Mouse (Mus musculus) heart, postnatal 0 days (tissue): ENCODE measurements around the gene Map4. TPM values are rescaled to one million over a fixed set of nuclear protein-coding genes. Genes with fewer than 3 reads are reported as not detected.

ENCODE experiments used
- ATAC-seq: fragments of 200-750 bp; cut with Nextera tagmentation; 2 replicates; pipeline ENCODE4 v1.8.0; 2017; ENCODE audit warnings: low read depth, moderate number of reproducible peaks, moderate library complexity; ENCODE audit not compliant: insufficient read depth
- DNase-seq: peaks from one replicate; pipeline ENCODE4 v3.0.0-alpha.2; 2016; ENCODE audit warnings: low spot score
- H3K27ac ChIP-seq: fragments of 300-500 bp; sonication (generic); 2 replicates; pipeline ENCODE4 v1.5.1; 2014; ENCODE audit warnings: low read depth, mild to moderate bottlenecking
- H3K27me3 ChIP-seq: fragments of 300-500 bp; sonication (generic); 2 replicates; pipeline ENCODE4 v1.6.1; 2014; ENCODE audit warnings: low read length, mixed read lengths; ENCODE audit not compliant: control insufficient read depth, insufficient read depth
- H3K36me3 ChIP-seq: fragments of 300-500 bp; sonication (generic); replicated peaks from 2 replicates; pipeline ENCODE4 v1.6.1; 2014; ENCODE audit warnings: low read length, mixed read lengths; ENCODE audit not compliant: control insufficient read depth, insufficient read depth
- H3K4me1 ChIP-seq: fragments of 300-500 bp; sonication (generic); 2 replicates; pipeline ENCODE4 v1.6.1; 2014; ENCODE audit warnings: antibody characterized with exemption; ENCODE audit not compliant: control insufficient read depth, insufficient read depth
- H3K4me2 ChIP-seq: fragments of 300-500 bp; sonication (generic); 2 replicates; pipeline ENCODE4 v1.6.1; 2014; ENCODE audit warnings: low read depth, mild to moderate bottlenecking, low read length, moderate library complexity
- H3K4me3 ChIP-seq: fragments of 300-500 bp; sonication (generic); 2 replicates; pipeline ENCODE4 v1.5.1; 2014; ENCODE audit warnings: low read depth, low read length
- H3K9ac ChIP-seq: fragments of 300-500 bp; sonication (generic); replicated peaks from 2 replicates; pipeline ENCODE4 v1.6.1; 2014; ENCODE audit warnings: low read depth, low read length, mixed read lengths
- H3K9me3 ChIP-seq: fragments of 300-500 bp; sonication (generic); replicated peaks from 2 replicates; pipeline ENCODE4 v1.6.1; 2016; ENCODE audit warnings: low read length; ENCODE audit not compliant: control insufficient read depth
- CTCF ChIP-seq: IDR thresholded peaks from 2 replicates; pipeline ENCODE4 v1.5.1; 2016; ENCODE audit warnings: antibody characterized with exemption, control low read depth, low read depth
- EP300 ChIP-seq: IDR thresholded peaks from 2 replicates; pipeline ENCODE4 v1.6.1; 2016; ENCODE audit warnings: antibody characterized with exemption, low read depth
- WGBS: fragments of 180-500 bp; shearing (Covaris S2); extraction: QIAGEN DNeasy Blood & Tissue Kit; methylation state at CpG from one replicate; pipeline ENCODE4 v1.1.7; 2014; 5-methylcytosine and 5-hydroxymethylcytosine counted together
- polyA plus RNA-seq: library from polyadenylated mRNA; unstranded; fragments of >200 nt; fragmentation: Nextera tagmentation; extraction: Ambion mirVana; gene quantifications from 2 replicates; pipeline ENCODE4 v1.2.1, GENCODE M21; 2015
- total RNA-seq: library from RNA; depleted of rRNA; stranded (reverse); fragments of >200 nt; gene quantifications from 2 replicates; pipeline ENCODE4 v1.2.3, GENCODE M21; 2014; ENCODE audit warnings: low replicate concordance

Gene Map4
- total and polyA plus RNA-seq, 2 experiments from 2014 or later: 54.2 to 145 TPM

DNA sequence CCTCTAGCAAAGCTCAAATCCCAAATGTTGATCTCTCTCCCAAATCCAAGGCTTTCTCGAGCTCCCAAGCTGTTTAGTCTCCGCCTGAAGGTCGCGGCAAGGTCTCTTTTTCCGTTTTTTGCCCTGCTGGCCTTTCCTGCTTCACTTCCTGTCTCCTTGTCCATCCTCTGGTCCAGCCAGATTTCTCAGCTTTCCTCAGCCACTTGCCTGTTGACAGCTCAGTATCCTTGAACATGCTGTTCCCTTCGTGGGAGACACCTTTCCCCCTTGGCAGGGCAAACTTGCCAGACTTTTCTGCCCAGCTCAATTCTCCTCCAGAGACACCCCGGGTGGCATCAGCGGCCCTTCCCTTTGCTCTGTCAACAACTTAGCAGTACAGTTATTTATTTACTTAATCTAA, 31.5 kb upstream of the Map4 start:
- no peaks in the 10 kb centered on the region for H3K27me3 ChIP-seq
- WGBS: 53% methylated on average over 8 of the region's 8 CpGs
- peaks cover 12% of the 10 kb centered on the region for H3K4me1 ChIP-seq
- TF ChIP-seq CTCF (no peak), EP300 (no peak)
- no peak overlapping the region for H3K9ac ChIP-seq
- DNase-seq (no peak), ATAC-seq (no peak)
- no peaks in the 10 kb centered on the region for H3K36me3 ChIP-seq
- no peak overlapping the region for H3K27ac ChIP-seq
- no peaks in the 10 kb centered on the region for H3K9me3 ChIP-seq
- no peak overlapping the region for H3K4me2 ChIP-seq
- H3K4me3 ChIP-seq: no peak overlapping the region

DNA sequence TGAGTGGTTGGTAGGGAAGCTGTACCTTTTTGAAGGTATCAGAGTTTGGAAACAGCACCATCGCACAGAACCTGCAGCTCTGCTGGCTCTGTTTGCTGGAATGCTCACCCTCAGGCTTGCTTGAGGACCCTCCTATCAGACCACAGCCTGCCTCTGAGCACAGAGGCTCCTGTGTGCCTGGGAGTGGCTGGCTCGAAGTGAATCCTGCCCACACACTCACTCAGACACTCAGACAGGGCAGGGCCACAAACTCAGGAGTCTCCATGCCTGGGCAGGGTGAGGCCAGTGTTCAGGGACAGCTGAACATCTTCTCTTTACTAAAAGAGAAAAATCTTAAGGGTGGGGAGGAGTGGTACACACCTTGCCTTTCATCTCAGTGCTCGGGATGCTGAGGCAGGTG, 30.7 kb upstream of the Map4 start:
- ATAC-seq (no peak), DNase-seq (no peak)
- Histone ChIP-seq H3K4me2 (no peak overlapping the region), H3K4me3 (no peak overlapping the region), H3K4me1 (peaks cover 12% of the 10 kb centered on the region), H3K27ac (no peak overlapping the region), H3K9ac (no peak overlapping the region), H3K9me3 (no peaks in the 10 kb centered on the region), H3K27me3 (no peaks in the 10 kb centered on the region), H3K36me3 (no peaks in the 10 kb centered on the region)
- 68% methylated on average over 3 of the region's 3 CpGs for WGBS
- TF ChIP-seq CTCF (no peak), EP300 (no peak)

- Histone ChIP-seq H3K4me1 (peaks cover 6% of the 10 kb centered on the region; the same call in 1 of the 2 replicates), H3K4me2 (no peak overlapping the region), H3K27ac (no peak overlapping the region), H3K9me3 (no peaks in the 10 kb centered on the region), H3K27me3 (no peaks in the 10 kb centered on the region), H3K36me3 (no peaks in the 10 kb centered on the region), H3K9ac (no peak overlapping the region), H3K4me3 (no peak overlapping the region)
- TF ChIP-seq EP300: no peak
- no peak for TF ChIP-seq CTCF
- no peak for ATAC-seq
- WGBS: 66% methylated on average over 4 of the region's 4 CpGs
- no peak for DNase-seq
Observed at GRCm38 (mm10) chr9:109902246-109902645, 29.0 kb upstream of the Map4 start.

DNA sequence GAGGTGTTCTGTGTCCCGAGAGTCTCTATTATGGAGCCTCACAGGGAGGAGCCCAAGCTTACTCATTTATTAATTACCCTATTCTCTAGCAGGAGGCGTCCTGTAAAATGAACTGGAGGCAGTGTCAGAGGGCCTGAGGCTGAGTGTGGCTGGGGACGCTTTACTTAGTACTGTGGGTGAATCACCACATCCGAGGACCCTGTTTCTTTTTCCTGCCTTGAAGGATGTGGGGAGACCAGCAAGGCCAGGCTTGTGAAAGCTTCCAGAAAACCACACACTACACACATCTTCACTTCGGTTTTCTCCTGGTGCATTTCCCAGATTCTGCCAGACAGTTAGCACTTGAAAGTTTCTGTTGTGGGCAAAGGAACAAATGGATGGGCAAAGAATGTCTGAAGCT, 28.5 kb upstream of the Map4 start:
- no peaks in the 10 kb centered on the region for H3K27me3 ChIP-seq
- ATAC-seq (no peak), DNase-seq (no peak)
- no peak for TF ChIP-seq CTCF
- no peak overlapping the region for H3K27ac ChIP-seq
- peaks cover 6% of the 10 kb centered on the region; the same call in 1 of the 2 replicates for H3K4me1 ChIP-seq
- no peaks in the 10 kb centered on the region for H3K36me3 ChIP-seq
- H3K4me2 ChIP-seq: no peak overlapping the region
- WGBS: 71% methylated on average over 5 of the region's 5 CpGs
- no peak overlapping the region for H3K9ac ChIP-seq
- no peaks in the 10 kb centered on the region for H3K9me3 ChIP-seq
- H3K4me3 ChIP-seq: no peak overlapping the region

GRCm38 (mm10) chr9:109907300-109907699, 24.0 kb upstream of the Map4 start:
- ATAC-seq: peak; percentile 70
- 37% methylated on average over 8 of the region's 8 CpGs for WGBS
- TF ChIP-seq CTCF (no peak), EP300 (no peak)
- no peaks in the 10 kb centered on the region for H3K4me1 ChIP-seq
- peak overlapping the region; percentile 54; the same call in 1 of the 2 replicates for H3K27ac ChIP-seq
- H3K9me3 ChIP-seq: no peaks in the 10 kb centered on the region
- no peak overlapping the region for H3K4me3 ChIP-seq
- DNase-seq: peak; percentile 58
- H3K27me3 ChIP-seq: no peaks in the 10 kb centered on the region
- no peak overlapping the region for H3K9ac ChIP-seq
- H3K36me3 ChIP-seq: no peaks in the 10 kb centered on the region
- no peak overlapping the region for H3K4me2 ChIP-seq

DNA sequence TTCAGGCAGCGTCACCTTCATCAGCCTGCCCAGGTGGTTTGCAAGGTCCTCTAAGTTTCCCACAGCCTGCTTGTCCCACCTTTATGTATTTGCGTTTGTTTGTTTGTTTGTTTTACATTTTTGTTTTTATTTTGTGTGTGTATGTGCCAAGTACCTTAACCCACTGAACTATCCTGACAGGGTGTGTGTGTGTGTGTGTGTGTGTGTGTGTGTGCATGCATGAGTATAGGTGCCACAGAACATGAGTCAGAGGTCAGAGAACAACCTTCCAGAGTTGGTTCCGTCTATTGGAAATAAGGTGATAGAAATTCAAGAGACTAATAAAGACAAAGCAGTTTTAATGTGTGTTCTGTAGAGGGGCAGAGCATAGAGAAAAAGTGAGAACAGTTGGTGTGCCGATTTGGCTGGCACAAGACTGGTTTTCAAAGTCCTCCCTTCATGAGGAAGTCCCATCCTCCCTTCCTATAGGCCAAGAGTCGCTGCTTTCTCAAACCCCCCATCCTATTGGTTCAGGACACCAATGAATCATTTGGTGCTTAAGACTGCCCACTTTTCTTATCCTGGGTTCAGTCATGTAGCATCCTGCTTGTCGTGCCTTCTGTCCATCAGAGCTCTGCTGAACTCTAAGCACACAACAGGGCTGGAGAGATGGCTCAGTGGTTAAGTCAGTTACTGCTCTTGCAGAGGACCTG, 23.3 kb upstream of the Map4 start:
- ATAC-seq (peak; percentile 30; the same call in 1 of the 2 replicates), DNase-seq (no peak)
- Histone ChIP-seq H3K36me3 (no peaks in the 10 kb centered on the region), H3K9me3 (no peaks in the 10 kb centered on the region), H3K4me1 (no peaks in the 10 kb centered on the region), H3K27ac (no peak overlapping the region), H3K4me2 (no peak overlapping the region), H3K4me3 (no peak overlapping the region), H3K9ac (no peak overlapping the region), H3K27me3 (no peaks in the 10 kb centered on the region)
- WGBS: 54% methylated on average over 6 of the region's 6 CpGs
- TF ChIP-seq EP300 (no peak), CTCF (no peak)
